Mouse (Mus musculus) olfactory bulb, adult 2 months (tissue): ENCODE results near the gene Pdrg1. TPM values are rescaled to one million over a fixed set of nuclear protein-coding genes. Genes with fewer than 3 reads are reported as not detected.

Experiments
- H3K27ac ChIP-seq: fragments of 200-500 bp; 2 replicates; pipeline ENCODE4 v1.5.1; 2012; ENCODE audit warnings: low read depth, low read length; ENCODE audit not compliant: insufficient read depth
- H3K4me1 ChIP-seq: fragments of 200-500 bp; 2 replicates; pipeline ENCODE4 v1.6.1; 2012; ENCODE audit warnings: low read length; ENCODE audit not compliant: control insufficient read depth, insufficient read depth
- H3K4me3 ChIP-seq: fragments of 200-500 bp; 2 replicates; pipeline ENCODE4 v1.5.1; 2012; ENCODE audit warnings: mild to moderate bottlenecking, low read depth, low read length, moderate library complexity; ENCODE audit not compliant: insufficient read depth
- CTCF ChIP-seq: fragments of 200-500 bp; IDR thresholded peaks from 2 replicates; pipeline ENCODE4 v1.5.1; 2012; ENCODE audit warnings: low read depth, mild to moderate bottlenecking, low read length, moderate library complexity; ENCODE audit not compliant: insufficient read depth
- POLR2A ChIP-seq: fragments of 200-500 bp; IDR thresholded peaks from 2 replicates; pipeline ENCODE4 v1.6.1; 2012; ENCODE audit warnings: mild to moderate bottlenecking, low read depth, low read length, moderate library complexity; ENCODE audit not compliant: insufficient read depth
- WGBS: fragments of 180-500 bp; shearing (Covaris S2); methylation state at CpG from one replicate; pipeline ENCODE4 v1.1.7; 2018; 5-methylcytosine and 5-hydroxymethylcytosine counted together
- polyA plus RNA-seq: library from polyadenylated mRNA; stranded (reverse); fragments of >200 nt; gene quantifications from 2 replicates; pipeline ENCODE4 v1.2.4, GENCODE M21; 2012; ENCODE audit warnings: low replicate concordance; ENCODE audit not compliant: missing spikeins, insufficient read depth, insufficient read length

Pdrg1 gene
- polyA plus RNA-seq, 1 experiment: not detected

- peaks cover 11% of the 10 kb centered on the region for H3K4me1 ChIP-seq
- no peak overlapping the region for H3K27ac ChIP-seq
- H3K4me3 ChIP-seq: no peak overlapping the region
- TF ChIP-seq CTCF: no peak
- TF ChIP-seq POLR2A: no peak
- WGBS: 87% methylated on average over 9 of the region's 9 CpGs
Measured at GRCm38 (mm10) chr2:153051537-153051936, 36.3 kb upstream of the Pdrg1 start.

DNA sequence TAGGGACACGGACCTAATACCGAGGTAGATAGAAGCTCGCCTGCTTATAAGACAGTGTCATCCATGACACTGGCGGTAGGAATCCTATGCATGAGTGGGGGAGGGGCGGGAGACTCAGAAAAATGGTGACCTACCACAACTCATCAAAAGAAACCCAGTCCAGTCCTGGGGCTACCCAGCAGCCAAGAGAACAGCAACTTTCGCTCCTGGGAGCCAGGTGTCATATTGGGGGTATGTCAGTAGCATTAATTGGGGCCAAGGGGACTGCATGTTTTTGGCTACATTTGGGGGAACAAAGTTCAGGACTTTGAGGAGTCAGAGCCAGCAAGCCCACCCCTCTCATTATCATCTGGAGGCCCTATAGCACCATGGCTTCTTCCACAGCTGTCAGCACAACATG lies 35.9 kb upstream of the Pdrg1 start:
- peaks cover 11% of the 10 kb centered on the region for H3K4me1 ChIP-seq
- WGBS: 89% methylated on average over 6 of the region's 6 CpGs

DNA sequence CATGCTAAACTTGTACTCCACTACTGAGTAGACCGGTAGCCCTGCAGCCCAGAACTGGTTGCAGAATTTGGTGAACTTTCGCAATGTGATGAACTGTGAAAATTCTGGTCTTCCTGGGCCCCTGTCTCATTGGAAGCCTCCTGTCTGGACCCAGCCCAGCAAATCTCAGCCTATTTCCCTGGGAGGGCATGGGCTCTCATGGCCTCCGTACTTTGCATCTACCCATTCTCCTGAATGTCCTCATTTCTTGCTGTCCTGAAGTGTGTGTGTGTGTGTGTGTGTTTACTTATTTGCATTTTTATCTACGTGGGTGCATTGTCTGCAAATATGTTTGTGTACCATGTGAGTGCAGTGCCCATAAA lies 34.8 kb upstream of the Pdrg1 start:
- no peak overlapping the region for H3K4me3 ChIP-seq
- TF ChIP-seq CTCF: no peak
- H3K27ac ChIP-seq: no peak overlapping the region
- 86% methylated on average over 4 of the region's 4 CpGs for WGBS
- H3K4me1 ChIP-seq: peaks cover 14% of the 10 kb centered on the region

More for the DNA sequence above, 35.9 kb upstream of the Pdrg1 start:
- Histone ChIP-seq H3K27ac (no peak overlapping the region), H3K4me3 (no peak overlapping the region)
- TF ChIP-seq CTCF (no peak), POLR2A (no peak)

DNA sequence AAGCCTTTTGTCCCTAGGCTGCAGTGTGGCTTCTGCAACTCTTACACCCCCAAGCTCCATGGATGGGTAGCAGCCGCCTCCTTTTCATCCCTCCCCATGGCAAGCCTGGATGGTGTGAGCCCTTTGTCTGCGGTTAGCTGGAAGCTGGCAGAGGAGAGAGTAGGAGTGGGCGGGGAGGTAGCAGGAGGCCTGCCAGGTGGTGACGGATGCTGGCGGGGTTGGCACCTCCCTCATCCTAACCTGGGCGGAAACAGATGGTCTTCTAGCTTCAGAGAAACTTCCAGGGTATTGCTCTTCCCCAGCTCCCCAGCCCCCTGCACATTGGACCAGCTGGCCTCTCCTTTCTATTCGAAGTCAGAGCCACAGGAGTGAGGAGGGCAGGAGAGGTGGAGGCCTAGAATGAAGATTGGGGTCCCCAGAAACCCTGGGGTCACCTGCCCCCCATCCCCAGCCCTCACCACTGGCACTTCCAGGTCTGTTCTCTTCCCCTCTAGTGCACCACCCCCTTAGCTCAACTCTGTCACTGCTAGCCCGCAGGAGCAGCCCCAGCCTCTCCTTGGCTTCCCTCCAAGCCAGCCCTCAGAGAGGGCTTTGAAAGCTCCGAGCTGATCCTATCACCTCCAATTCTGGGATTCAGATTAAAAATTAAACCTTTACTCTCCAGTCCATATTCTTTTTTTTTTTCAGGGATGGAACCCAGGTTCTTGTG lies 34.2 kb upstream of the Pdrg1 start:
- Histone ChIP-seq H3K4me1 (peaks cover 14% of the 10 kb centered on the region), H3K4me3 (no peak overlapping the region), H3K27ac (no peak overlapping the region)
- no peak for TF ChIP-seq POLR2A
- TF ChIP-seq CTCF: no peak
- WGBS: 41% methylated on average over 9 of the region's 9 CpGs

- peaks cover 14% of the 10 kb centered on the region for H3K4me1 ChIP-seq
- WGBS: 55% methylated on average over 17 of the region's 17 CpGs
- no peak overlapping the region for H3K27ac ChIP-seq
- TF ChIP-seq CTCF (0 out of 2 replicates have a peak, but pooled peaks have one; percentile 41), POLR2A (no peak)
- no peak overlapping the region for H3K4me3 ChIP-seq
Measured at GRCm38 (mm10) chr2:153047828-153048465, 32.7 kb upstream of the Pdrg1 start.

- 56% methylated on average over 8 of the region's 8 CpGs for WGBS
- Histone ChIP-seq H3K27ac (no peak overlapping the region), H3K4me3 (no peak overlapping the region), H3K4me1 (peaks cover 11% of the 10 kb centered on the region)
- TF ChIP-seq POLR2A (no peak), CTCF (no peak)
Measured at GRCm38 (mm10) chr2:153045884-153046299, 30.7 kb upstream of the Pdrg1 start.

GRCm38 (mm10) chr2:153043886-153044285 lies 28.7 kb upstream of the Pdrg1 start:
- TF ChIP-seq POLR2A (no peak), CTCF (no peak)
- Histone ChIP-seq H3K4me3 (no peak overlapping the region), H3K4me1 (0 out of 2 replicates have a peak, but pooled peaks cover 3% of the 10 kb centered on the region), H3K27ac (no peak overlapping the region)
- 66% methylated on average over 3 of the region's 3 CpGs for WGBS

DNA sequence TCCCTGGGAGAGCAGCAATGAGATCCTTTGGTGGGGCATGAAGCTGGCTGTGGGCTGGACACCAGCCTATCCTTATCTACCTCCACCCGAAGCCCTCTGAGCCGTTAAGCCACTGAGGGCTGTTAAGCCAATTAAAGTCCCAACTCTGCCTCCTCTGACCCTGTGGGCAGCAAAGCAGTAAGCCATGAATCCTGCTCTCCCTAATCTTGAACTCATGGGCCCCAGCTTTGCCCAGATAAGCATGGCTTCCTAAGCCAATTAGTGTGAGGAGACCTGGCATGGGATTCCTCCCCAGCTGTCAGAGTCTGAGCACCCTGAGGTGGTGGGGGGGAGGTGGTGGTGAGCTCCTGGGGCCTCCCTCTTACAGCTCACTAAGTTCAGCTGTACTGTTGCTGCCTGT lies 21.5 kb upstream of the Pdrg1 start:
- H3K4me1 ChIP-seq: peaks cover 11% of the 10 kb centered on the region; the same call in 1 of the 2 replicates

GRCm38 (mm10) chr2:153033545-153034230 lies 18.5 kb upstream of the Pdrg1 start:
- no peak for TF ChIP-seq CTCF
- no peak for TF ChIP-seq POLR2A
- 68% methylated on average over 5 of the region's 5 CpGs for WGBS
- peaks cover 20% of the 10 kb centered on the region; the same call in 1 of the 2 replicates for H3K4me1 ChIP-seq
- no peak overlapping the region for H3K27ac ChIP-seq
- no peak overlapping the region for H3K4me3 ChIP-seq

More for the DNA sequence above, 21.5 kb upstream of the Pdrg1 start:
- TF ChIP-seq POLR2A (no peak), CTCF (no peak)
- no peak overlapping the region for H3K4me3 ChIP-seq
- 75% methylated on average over 2 of the region's 2 CpGs for WGBS
- no peak overlapping the region for H3K27ac ChIP-seq
